Mouse (Mus musculus): ENCODE measurements around the gene Cabin1. TPM values are rescaled to one million over a fixed set of nuclear protein-coding genes. Genes with fewer than 3 reads are reported as not detected.
A peak's percentile ranks its signal among the peaks of the same experiment; 100 is the strongest.
"Not testable (repeated sequence)": the region's sequence is repeated elsewhere in the genome, so short reads cannot be mapped to it uniquely, and the experiment has no call there.

The Cabin1 gene
- total RNA-seq, 2 experiments from 2014 or later: 20.7 to 24.0 TPM

DNA sequence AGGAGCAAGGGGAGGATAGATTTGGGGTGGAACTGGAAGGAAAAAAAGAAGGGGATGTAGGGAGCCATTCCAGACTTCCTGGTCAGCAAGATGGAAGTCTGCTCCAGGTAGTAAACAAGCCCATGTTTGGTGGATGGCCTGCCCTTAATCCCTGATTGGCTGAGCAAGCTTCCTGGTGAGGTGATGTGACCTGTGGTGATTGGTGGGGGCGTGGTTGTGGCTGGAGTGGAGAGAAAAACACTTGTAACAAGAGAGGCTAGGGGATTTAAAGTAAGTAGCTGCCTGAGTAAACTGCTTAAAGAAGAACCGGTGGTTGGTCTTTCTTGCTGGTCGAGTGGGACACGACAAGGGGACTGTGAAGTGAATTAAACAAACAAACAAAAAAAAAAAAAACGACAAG lies 3.6 kb upstream of the Cabin1 start:
- ATAC-seq (ENCODE audit: poor library complexity, severe bottlenecking): not testable (repeated sequence)

DNA sequence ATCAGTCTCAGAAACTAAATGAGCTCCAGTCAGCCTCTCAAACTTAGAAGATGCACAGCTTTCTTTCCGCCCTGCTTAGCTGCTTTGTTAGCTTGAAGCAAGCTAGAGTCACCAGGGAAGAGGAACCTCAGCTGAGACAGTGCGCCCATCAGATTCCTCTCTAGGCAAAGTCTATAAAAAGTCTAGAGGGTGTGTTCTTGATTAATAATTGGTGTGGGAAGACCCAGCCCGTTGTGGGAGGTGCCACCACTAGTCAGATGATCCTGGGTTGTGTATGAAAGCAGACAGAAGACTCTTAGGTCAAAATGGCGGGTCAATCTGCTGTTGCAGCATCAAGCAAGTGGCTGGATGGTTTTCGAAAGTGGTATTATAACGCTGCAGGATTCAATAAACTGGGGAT lies 2.7 kb upstream of the Cabin1 start:
- no peak for ATAC-seq (ENCODE audit: poor library complexity, severe bottlenecking)

DNA sequence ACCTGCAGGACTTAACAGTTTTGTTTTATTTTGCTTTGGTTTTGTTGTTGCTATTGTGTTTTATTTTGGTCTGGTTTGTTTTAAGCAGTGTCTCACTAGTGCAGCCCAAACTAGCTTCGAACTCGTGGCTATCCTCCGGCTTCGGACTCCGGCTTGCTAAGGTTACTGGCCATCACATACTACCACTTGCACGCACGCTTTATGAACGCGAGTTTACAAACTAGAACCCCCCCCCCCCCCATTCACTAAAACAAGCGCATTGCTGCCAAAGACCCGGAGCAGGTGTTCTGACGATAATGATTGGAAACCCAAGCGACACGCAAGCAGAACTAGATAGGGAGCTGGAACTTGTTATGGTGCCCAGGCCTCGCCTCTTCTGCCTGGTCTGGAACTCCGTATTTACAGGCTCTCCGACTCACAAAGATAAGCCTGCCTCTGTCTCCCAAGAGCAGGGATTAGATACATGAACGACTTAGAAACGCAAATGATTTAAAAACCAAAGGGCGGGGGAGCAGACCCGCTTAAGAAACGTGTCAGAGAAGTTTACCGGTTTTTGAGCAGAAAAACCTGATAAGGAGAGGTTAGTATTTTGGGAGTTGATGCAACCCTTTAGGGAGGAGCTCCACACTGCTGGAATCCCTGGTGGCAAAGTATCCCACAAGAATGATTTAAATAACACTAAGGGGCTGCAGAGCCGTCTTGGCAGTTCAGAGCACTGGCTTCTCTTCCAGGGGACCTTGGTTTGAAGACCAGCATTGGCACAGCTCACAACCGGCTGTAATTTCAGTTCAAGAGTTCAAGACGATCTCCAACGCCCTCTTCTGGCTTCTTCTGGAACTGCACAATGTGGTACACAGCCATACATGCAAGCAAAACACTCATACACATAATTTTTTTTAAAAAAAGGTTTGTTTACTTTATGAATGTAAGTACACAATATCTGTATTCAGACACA lies 655 bp upstream of the Cabin1 start:
- ATAC-seq (ENCODE audit: poor library complexity, severe bottlenecking): peak; percentile 37

DNA sequence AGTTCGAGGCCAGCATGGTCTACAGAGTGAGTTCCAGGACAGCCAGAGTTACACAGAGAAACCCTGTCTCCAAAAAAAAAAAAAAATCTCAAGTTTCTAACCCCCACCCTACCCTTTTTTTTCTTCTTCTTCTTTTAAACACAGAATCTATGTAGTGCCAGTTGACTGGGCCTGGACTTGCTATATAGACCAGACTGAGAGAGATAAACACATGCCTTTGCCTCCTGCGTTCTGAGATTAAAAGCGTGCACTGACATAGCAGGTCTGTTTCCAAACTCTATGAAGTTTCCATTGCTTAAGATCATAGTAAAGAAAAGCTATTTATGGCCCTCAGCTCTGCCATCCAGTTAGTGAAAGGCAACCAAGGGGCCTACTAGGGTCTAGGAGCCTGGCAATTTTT lies 1.7 kb downstream of the Cabin1 start:
- ATAC-seq (ENCODE audit: poor library complexity, severe bottlenecking): no peak

DNA sequence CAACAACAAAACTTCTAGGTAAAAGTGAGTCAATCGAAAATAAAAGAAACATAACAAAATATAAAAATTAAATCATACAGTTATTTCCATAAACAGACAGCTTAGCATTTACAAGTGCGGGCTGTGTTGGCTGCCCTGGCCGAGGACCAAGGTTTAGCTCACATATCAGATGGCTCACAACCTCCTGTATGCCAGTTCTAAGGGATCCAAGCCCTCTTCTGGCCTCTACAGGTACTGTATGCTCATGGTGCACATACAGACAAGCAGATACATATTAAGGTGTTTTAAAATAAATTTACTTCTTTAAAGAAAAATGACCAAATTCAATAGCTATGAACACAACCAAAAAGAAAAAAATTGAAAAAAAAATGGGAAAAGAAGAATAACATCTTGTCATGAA lies 3.8 kb downstream of the Cabin1 start:
- no peak for ATAC-seq (ENCODE audit: poor library complexity, severe bottlenecking)

DNA sequence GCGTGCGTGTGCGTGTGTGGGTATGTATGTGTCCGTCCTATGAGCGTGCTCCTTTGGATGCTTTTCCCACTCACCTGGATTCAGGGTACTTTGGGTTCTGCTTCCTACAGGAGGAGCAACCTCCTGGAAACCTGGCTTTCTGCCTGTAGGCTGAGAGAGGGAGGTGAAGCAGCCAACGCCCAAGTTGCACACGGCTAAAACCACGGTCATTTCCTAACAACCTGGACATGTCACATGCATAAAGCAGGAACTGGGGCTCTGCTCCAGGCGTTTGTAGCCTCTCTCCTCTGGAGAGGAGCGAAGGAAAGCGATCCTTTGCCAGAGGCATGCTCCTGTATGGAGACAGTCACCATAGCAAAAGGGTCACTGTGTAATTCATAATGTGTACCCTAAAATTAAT lies 7.4 kb downstream of the Cabin1 start:
- ATAC-seq (ENCODE audit: poor library complexity, severe bottlenecking): peak; percentile 91

DNA sequence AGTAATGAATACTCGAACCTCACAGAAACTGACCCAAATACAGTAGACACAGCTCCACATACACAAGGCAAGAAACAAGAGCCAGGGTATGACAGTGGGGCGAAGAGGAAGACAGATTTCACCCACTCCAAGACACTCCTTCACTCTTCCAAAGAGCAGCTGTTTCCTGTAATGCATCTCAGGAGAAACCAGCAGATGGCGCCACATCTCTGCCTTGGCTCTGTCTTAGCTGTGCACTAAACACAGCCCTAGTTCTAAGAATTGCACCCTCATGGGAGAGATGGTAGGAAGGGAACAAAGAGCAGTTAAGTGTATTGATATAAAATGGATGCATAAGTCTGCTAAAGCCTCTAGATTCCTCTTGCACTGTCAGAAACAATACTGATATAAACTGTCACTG lies 20.1 kb downstream of the Cabin1 start:
- peak; percentile 88 for ATAC-seq (ENCODE audit: poor library complexity, severe bottlenecking)

DNA sequence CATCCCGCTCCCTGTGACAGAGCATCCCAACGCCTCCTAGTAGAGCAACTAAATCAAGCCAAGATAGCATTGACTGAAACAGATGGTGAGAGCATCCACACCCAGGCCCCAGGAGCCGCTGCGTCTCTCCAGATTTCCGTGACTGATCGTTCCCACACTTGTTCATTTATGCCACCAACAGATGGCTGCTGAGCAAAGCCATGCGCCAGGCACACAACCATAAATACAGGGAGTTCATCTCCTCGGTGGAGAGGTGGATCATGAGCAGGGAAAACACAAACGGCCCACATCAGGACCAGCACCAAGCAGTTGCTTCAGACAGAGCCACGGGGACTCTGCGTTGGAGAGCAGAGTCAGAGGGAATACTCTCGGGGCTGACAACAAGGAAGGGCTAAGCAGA lies 20.8 kb downstream of the Cabin1 start:
- no peak for ATAC-seq (ENCODE audit: poor library complexity, severe bottlenecking)

DNA sequence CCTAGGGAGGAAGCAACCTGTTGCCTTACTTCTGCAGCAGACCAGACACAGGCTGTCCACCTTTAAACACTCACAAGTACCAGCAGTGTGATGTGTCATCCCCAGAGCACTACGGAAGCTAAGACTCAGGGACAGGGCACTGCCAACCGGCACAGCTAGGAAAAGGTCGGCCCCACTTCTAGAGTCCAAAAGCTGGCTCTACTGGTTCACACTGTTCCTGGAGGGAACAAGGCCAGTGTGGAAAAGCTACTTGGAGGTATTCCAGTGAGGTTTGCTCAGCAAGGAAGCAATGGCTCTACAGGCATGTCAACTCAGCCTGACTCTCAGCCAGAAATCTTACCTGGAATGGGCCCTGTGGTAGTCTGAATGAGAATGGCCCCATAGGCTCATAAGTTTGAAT lies 23.3 kb downstream of the Cabin1 start:
- ATAC-seq (ENCODE audit: poor library complexity, severe bottlenecking): no peak

DNA sequence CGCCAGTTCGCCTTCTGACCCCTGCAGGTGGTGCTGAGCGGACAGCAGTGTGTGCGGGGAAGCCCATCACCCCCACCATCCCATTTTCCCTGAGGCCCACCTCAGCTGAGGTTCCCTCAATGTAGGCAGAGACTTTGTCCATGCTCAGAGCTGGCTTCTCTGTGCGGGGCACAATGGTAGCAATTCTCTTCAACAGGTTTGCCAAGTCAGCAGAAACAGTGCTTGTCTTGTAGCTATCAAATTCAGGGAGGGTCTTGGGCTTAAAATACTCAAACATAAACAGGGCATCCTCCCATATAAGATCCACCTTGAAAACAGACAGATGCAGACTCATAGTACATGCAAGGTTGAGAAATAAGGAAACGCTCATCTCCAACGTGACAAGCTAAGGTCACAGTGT lies 38.7 kb downstream of the Cabin1 start:
- no peak for ATAC-seq (ENCODE audit: poor library complexity, severe bottlenecking)

DNA sequence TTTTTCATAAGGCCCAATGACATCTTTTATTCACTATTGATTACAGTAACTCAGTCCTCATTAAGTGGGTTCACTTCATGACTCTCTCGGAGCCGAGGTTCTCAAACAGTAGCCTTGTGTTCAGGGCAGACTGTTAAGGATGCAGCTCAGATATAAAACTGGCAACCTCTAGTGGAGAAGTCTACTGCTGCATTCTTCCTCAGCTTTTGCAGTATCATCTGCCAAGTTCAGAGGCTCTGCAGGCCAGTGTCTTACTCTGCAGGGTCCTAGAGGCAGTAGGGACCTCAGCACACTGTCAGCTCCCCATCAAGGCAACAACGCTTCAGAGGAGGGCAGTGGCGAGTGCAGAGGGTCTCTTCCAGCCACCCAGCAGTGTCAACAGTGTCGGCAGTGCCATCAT lies 43.9 kb downstream of the Cabin1 start:
- ATAC-seq (ENCODE audit: poor library complexity, severe bottlenecking): no peak

DNA sequence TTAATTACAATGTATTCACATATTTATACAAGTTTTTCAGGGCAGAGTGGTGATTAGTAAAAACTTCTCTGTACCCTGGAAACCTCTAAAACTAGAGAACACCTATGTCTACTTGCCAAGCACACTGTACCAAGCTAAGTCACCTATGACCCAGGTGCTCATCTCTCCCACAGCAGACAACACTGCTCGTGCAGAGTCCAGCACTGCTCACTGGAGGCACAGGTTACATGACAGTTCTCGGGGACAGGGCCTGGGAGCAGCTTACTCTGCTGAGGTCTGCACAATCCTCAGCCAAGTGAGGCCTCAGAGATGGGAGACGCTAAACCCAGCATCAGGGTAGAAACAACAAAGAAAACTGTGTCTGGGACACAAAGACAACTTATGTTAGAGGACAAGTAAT lies 49.3 kb downstream of the Cabin1 start:
- no peak for ATAC-seq (ENCODE audit: poor library complexity, severe bottlenecking)

DNA sequence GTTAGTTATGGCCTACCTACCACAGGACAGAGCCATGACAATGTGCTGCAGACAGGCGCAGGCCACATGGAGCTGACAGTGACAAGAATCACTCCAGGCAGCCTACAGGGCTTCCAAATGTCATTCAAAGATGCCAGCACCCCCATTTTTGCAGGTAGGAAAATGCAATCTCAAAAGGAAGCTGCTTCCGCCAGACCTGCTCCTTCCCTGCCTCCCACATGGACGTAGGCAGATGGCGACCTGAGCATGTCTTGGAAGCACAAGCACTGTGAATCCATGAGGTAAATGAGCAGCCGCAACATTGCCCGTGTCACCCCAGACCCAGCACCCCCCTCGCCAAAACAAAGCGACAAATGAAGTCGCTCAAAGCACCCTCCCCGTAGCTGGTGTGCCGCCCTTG lies 51.1 kb downstream of the Cabin1 start:
- no peak for ATAC-seq (ENCODE audit: poor library complexity, severe bottlenecking)

DNA sequence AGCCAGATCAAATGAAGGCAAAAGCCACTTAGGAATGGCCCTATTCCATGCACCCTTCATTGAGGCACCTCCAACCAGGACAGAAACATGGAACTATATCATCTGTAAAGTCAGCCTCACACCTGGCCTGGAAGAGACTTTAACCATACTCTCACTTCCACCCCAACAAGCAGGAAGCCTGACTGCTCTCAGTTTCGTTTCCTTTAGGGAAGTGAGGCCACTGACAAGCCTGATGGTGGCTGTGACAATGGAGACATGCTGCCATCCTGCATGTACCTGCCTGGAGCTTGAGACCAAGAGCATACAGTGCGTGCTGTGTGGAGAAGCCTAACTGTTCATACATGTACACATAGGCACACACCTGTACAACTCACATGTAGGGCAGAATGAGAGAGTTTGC lies 53.9 kb downstream of the Cabin1 start:
- peak; percentile 72 for ATAC-seq (ENCODE audit: poor library complexity, severe bottlenecking)

DNA sequence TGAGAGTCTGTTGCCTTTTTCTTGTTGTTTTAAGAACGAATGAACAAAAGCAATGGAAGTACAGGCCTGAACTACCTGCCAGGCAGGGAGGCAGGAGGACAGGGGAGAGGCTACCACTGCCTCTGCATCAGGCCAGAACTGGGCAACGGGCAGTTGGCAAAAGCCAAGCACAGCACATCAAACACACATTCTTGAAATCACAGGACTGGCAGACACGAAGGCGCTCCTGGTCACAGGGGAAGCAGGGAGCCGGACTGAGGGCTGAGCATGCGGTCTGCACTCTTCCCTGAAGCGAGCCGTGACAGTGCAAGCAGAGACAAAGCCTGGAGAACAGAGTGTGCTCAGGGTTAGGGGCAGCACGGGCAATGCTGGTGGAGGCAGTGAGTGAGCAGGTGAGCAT lies 54.9 kb downstream of the Cabin1 start:
- ATAC-seq (ENCODE audit: poor library complexity, severe bottlenecking): no peak

DNA sequence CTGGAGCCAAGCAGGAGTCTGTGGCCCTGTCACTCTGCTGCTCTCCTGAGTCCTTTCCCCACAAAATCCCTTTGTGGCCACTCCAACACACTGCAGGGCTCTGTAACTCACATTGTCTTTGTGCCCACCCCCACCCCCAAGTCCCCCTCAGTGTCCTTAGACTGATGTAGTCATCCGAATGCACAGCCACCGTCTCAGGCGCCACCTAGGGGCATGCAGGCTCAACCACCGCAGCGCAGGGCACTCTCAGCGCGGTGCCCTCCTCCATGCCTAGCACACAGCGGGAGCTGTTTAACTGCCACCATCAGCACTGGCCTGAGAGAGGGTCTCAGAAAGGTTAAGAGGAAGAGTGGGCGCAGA lies 55.5 kb downstream of the Cabin1 start:
- peak; percentile 47; the same call in 1 of the 2 replicates for ATAC-seq (ENCODE audit: poor library complexity, severe bottlenecking)

DNA sequence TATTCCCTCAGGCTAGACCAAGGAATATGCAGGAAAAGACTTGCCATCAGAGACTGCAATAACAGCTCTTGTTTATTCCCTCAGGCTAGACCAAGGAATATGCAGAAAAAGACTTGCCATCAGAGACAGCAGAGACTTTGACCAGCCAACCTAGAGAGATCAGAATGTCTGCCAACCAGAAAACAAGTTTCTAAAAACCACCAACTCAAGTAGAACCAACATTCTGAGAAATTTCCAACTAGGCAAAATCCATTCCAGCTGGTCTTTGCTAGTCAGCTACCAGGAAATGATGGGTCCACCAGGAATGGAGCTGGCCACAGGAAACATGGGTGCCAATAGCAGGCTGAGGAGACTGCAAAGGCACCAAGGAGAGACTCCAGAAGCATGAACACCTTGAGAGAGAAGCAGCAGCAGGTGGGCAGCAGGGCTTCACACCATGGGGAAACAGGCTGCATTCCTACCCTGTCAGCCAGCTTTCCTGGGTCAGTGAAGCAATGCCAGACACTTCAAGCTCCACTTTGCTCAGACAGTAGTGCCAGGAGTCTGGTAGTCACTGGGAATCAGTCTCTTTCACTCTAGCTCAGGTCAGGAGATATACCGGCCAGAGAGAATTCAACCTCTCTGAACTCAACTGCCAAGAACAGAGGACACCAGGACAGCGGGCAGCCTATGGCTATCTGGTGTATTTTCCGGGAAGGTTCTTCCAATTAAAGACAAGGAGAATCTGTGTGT lies 56.1 kb downstream of the Cabin1 start:
- no peak for ATAC-seq (ENCODE audit: poor library complexity, severe bottlenecking)

DNA sequence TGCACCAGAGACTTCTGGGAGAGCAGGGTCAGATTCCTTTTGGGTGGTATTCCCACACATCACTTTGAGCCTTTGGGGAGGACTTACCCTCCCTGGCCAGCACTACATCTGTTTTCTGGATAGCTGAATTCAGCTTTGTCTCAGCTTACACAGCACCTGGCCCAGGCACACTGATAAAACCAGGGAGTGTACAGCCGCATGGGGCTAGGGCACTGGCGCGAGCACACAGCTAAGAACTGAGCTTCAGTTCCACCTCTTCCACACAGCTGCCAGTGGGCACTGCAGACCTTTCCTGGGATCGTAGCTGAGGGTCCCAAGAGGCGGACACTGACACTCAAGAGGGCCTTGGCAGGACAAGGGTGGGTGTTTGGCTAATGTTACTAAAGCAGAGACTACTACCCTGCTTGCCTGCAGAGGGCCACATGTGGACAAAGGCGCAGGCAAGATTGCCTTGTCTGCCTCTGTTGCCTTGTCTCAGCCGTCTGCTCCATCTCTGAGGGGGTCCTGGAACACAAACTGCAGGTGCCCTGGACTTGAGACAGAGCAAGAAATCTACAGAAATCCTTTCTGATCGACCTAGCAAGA lies 57.4 kb downstream of the Cabin1 start:
- no peak for ATAC-seq (ENCODE audit: poor library complexity, severe bottlenecking)

DNA sequence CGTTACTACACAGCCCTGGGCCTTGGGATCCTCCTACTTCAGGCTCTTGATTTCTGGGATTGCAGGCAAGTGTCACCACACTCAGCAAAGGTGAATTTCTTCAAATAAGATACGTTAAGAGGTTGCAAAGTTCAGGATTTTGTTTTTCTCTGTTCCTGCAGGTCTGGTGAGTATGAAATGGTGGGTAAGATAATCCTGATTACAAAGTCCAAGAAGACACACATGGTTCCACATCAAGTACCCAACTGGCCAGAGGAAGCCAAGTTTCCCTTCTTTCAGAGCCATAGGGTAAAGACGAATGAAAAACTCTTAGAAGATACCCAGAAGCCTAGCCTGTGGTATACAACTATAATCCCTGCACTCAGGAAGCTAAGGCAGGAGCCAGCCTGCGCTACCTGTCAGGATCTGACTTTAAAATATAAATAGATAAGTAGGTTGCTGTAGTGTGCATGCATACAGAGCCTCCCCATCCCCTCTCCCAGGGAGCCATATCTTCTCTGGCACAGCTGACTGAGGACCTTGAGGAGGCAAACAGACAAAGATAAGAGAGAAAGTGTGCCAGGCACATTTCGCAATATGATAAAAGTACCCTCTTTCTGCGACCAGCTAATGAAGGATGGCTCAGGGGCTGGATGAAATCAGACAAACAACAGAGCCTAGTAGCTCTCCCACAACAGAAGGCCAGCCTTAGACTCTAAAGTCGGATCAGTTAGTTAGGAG lies 58.3 kb downstream of the Cabin1 start:
- ATAC-seq (ENCODE audit: poor library complexity, severe bottlenecking): no peak

DNA sequence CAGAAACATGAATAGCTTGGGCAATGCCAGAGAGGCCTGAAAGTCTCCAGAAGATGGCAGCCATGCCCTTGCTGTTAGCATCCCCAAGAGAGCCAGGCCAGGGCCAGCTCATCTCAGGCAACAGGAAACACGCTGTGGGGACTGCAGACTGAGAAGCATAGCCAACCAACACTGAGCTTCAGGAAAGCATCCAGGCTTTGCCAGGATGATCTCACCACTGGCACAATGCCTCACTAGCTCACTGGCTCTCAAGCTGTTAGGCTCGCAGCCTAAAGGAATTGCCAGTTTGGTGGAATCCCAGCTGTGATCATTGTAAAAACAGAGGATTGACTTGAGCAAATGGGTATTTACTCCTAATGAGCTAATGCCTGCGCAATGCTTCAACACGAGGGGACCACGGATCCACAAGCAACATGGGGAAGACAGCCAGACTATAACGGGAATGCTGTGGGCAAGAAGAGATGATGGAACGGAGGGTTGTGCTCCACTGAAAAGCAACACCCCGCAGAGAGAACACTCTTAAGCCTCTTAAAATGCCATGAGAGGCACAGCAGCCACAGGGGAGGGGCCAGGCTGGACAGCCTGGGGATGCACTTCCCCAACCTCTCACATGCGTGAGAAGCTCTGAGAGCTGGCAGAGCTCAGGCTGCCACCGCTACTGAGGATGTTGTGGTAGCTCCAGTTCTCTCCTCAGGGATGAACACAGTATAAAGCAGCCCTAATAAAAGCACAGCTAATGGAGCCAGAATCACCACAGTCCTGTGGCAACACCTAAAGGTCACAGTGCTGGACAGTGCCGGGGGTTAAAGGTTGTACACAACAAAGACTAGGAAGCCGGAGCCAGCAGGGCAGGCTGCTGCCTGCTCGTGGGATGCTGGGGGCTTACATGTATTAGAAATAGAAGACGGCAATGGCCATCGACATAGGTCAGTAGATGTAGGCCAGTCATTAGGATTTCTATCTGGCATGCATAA lies 59.6 kb downstream of the Cabin1 start:
- no peak for ATAC-seq (ENCODE audit: poor library complexity, severe bottlenecking)

Measured in megakaryocyte, adult 5-6 weeks (primary cell).